Mouse (Mus musculus): ENCODE measurements around the gene Fcna. TPM values are rescaled to one million over a fixed set of nuclear protein-coding genes. Genes with fewer than 3 reads are reported as not detected.

Gene Fcna
- polyA plus RNA-seq, 1 experiment from 2014 or later, result 3.3 TPM

GRCm38 (mm10) chr2:25583571-25583970, 44.3 kb downstream of the Fcna start:
- WGBS, result 71% methylated on average over 4 of the region's 4 CpGs
- peaks cover 21% of the 10 kb centered on the region for H3K36me3 ChIP-seq

GRCm38 (mm10) chr2:25583120-25583481, 44.7 kb downstream of the Fcna start:
- no peak overlapping the region for H3K4me3 ChIP-seq
- 82% methylated on average over 6 of the region's 6 CpGs for WGBS
- peaks cover 21% of the 10 kb centered on the region for H3K36me3 ChIP-seq
- no peak overlapping the region for H3K4me2 ChIP-seq
- no peak for ATAC-seq (replicated peaks; ENCODE audit: insufficient number of reproducible peaks, insufficient read depth, low FRiP score, low read depth)
- H3K9ac ChIP-seq, result no peak overlapping the region
- no peak overlapping the region for H3K27ac ChIP-seq
- peaks cover 57% of the 10 kb centered on the region for H3K4me1 ChIP-seq (replicated peaks)
- no peaks in the 10 kb centered on the region for H3K9me3 ChIP-seq (replicated peaks)
- H3K27me3 ChIP-seq, result peaks cover 33% of the 10 kb centered on the region

More at GRCm38 (mm10) chr2:25583571-25583970, 44.3 kb downstream of the Fcna start:
- ATAC-seq (replicated peaks; ENCODE audit: insufficient number of reproducible peaks, insufficient read depth, low FRiP score, low read depth), result no peak
- no peak overlapping the region for H3K4me2 ChIP-seq
- H3K27ac ChIP-seq, result no peak overlapping the region
- H3K4me3 ChIP-seq, result no peak overlapping the region
- peaks cover 29% of the 10 kb centered on the region for H3K27me3 ChIP-seq
- H3K4me1 ChIP-seq (replicated peaks), result peaks cover 55% of the 10 kb centered on the region
- H3K9me3 ChIP-seq (replicated peaks), result no peaks in the 10 kb centered on the region
- no peak overlapping the region for H3K9ac ChIP-seq

GRCm38 (mm10) chr2:25582466-25583119, 45.2 kb downstream of the Fcna start:
- 47% methylated on average over 12 of the region's 12 CpGs for WGBS
- no peak for ATAC-seq (replicated peaks; ENCODE audit: insufficient number of reproducible peaks, insufficient read depth, low FRiP score, low read depth)

GRCm38 (mm10) chr2:25581901-25582301, 45.9 kb downstream of the Fcna start:
- WGBS, result 26% methylated on average over 6 of the region's 6 CpGs
- peaks cover 21% of the 10 kb centered on the region for H3K36me3 ChIP-seq
- ATAC-seq (replicated peaks; ENCODE audit: insufficient number of reproducible peaks, insufficient read depth, low FRiP score, low read depth), result no peak
- H3K4me3 ChIP-seq, result no peak overlapping the region
- peak overlapping the region; percentile 76 for H3K4me2 ChIP-seq
- no peak overlapping the region for H3K9ac ChIP-seq
- no peaks in the 10 kb centered on the region for H3K9me3 ChIP-seq (replicated peaks)
- peaks cover 60% of the 10 kb centered on the region for H3K4me1 ChIP-seq (replicated peaks)
- H3K27ac ChIP-seq, result no peak overlapping the region
- peaks cover 45% of the 10 kb centered on the region for H3K27me3 ChIP-seq

More at GRCm38 (mm10) chr2:25582466-25583119, 45.2 kb downstream of the Fcna start:
- no peak overlapping the region for H3K9ac ChIP-seq
- H3K4me2 ChIP-seq, result no peak overlapping the region
- H3K36me3 ChIP-seq, result peaks cover 21% of the 10 kb centered on the region
- no peak overlapping the region for H3K27ac ChIP-seq
- H3K4me1 ChIP-seq (replicated peaks), result peaks cover 60% of the 10 kb centered on the region
- H3K4me3 ChIP-seq, result no peak overlapping the region
- peaks cover 38% of the 10 kb centered on the region for H3K27me3 ChIP-seq
- no peaks in the 10 kb centered on the region for H3K9me3 ChIP-seq (replicated peaks)

- ATAC-seq (replicated peaks; ENCODE audit: insufficient number of reproducible peaks, insufficient read depth, low FRiP score, low read depth), result peak; percentile 70
- Histone ChIP-seq H3K4me1 (replicated peaks) (peaks cover 56% of the 10 kb centered on the region), H3K9ac (0 out of 2 replicates have a peak within 1 kb of the TSS, but pooled peaks have one; percentile 34), H3K27ac (no peak within 1 kb of the TSS), H3K9me3 (replicated peaks) (no peaks in the 10 kb centered on the region), H3K4me3 (peak within 1 kb of the TSS; percentile 46), H3K4me2 (peak within 1 kb of the TSS; percentile 76), H3K27me3 (peaks cover 50% of the 10 kb centered on the region), H3K36me3 (peaks cover 17% of the 10 kb centered on the region)
- WGBS, result 5% methylated on average over 19 of the region's 19 CpGs
Measured at GRCm38 (mm10) chr2:25581294-25581864, 46.5 kb downstream of the Fcna start, which contains the start of gene Ajm1. TSS of gene Ajm1 (minus strand) at chr2:25581757.

- WGBS, result 40% methylated on average over 6 of the region's 6 CpGs
- no peak for ATAC-seq (replicated peaks; ENCODE audit: insufficient number of reproducible peaks, insufficient read depth, low FRiP score, low read depth)
- no peak overlapping the region for H3K4me3 ChIP-seq
Measured at GRCm38 (mm10) chr2:25580621-25581101, 47.2 kb downstream of the Fcna start.

GRCm38 (mm10) chr2:25579737-25580460, 47.9 kb downstream of the Fcna start:
- Histone ChIP-seq H3K27ac (no peak overlapping the region), H3K36me3 (peaks cover 13% of the 10 kb centered on the region), H3K9me3 (replicated peaks) (no peaks in the 10 kb centered on the region), H3K9ac (no peak overlapping the region), H3K4me3 (peak overlapping the region; percentile 31), H3K4me1 (replicated peaks) (peaks cover 66% of the 10 kb centered on the region), H3K4me2 (peak overlapping the region; percentile 51), H3K27me3 (peaks cover 55% of the 10 kb centered on the region)
- no peak for ATAC-seq (replicated peaks; ENCODE audit: insufficient number of reproducible peaks, insufficient read depth, low FRiP score, low read depth)
- WGBS, result 6% methylated on average over 27 of the region's 27 CpGs

More at GRCm38 (mm10) chr2:25580621-25581101, 47.2 kb downstream of the Fcna start:
- H3K36me3 ChIP-seq, result peaks cover 17% of the 10 kb centered on the region
- peaks cover 62% of the 10 kb centered on the region for H3K4me1 ChIP-seq (replicated peaks)
- H3K27me3 ChIP-seq, result peaks cover 55% of the 10 kb centered on the region
- H3K4me2 ChIP-seq, result no peak overlapping the region; the same call in 1 of the 2 replicates
- no peaks in the 10 kb centered on the region for H3K9me3 ChIP-seq (replicated peaks)
- H3K27ac ChIP-seq, result no peak overlapping the region
- H3K9ac ChIP-seq, result no peak overlapping the region

GRCm38 (mm10) chr2:25578796-25579736, 48.8 kb downstream of the Fcna start:
- ATAC-seq (replicated peaks; ENCODE audit: insufficient number of reproducible peaks, insufficient read depth, low FRiP score, low read depth), result no peak
- no peak overlapping the region for H3K9ac ChIP-seq
- H3K4me1 ChIP-seq (replicated peaks), result peaks cover 68% of the 10 kb centered on the region
- peaks cover 5% of the 10 kb centered on the region for H3K36me3 ChIP-seq
- H3K4me3 ChIP-seq, result peak overlapping the region; percentile 31
- no peak overlapping the region for H3K27ac ChIP-seq
- H3K27me3 ChIP-seq, result peaks cover 55% of the 10 kb centered on the region
- 4% methylated on average over 77 of the region's 77 CpGs for WGBS
- H3K4me2 ChIP-seq, result peak overlapping the region; percentile 52
- H3K9me3 ChIP-seq (replicated peaks), result no peaks in the 10 kb centered on the region

GRCm38 (mm10) chr2:25577951-25578795, 49.7 kb downstream of the Fcna start:
- no peaks in the 10 kb centered on the region for H3K36me3 ChIP-seq
- peak overlapping the region; percentile 52 for H3K4me2 ChIP-seq
- peak overlapping the region; percentile 35 for H3K4me3 ChIP-seq
- H3K9ac ChIP-seq, result peak overlapping the region; percentile 26
- ATAC-seq (replicated peaks; ENCODE audit: insufficient number of reproducible peaks, insufficient read depth, low FRiP score, low read depth), result no peak
- H3K4me1 ChIP-seq (replicated peaks), result peaks cover 76% of the 10 kb centered on the region
- H3K27me3 ChIP-seq, result peaks cover 55% of the 10 kb centered on the region
- WGBS, result 5% methylated on average over 75 of the region's 75 CpGs
- no peaks in the 10 kb centered on the region for H3K9me3 ChIP-seq (replicated peaks)
- no peak overlapping the region for H3K27ac ChIP-seq

All from heart, embryonic 15.5 days (tissue).